Mouse (Mus musculus) stomach, postnatal 0 days (tissue): ENCODE results near the gene Nhsl2.

Experiments
- CTCF ChIP-seq: IDR thresholded peaks from 2 replicates; pipeline ENCODE4 v1.5.1; 2016; ENCODE audit warnings: antibody characterized with exemption, low read depth, mild to moderate bottlenecking, moderate library complexity
- EP300 ChIP-seq: optimal IDR thresholded peaks from 2 replicates; pipeline ENCODE3; 2016; ENCODE audit warnings: antibody characterized with exemption

- TF ChIP-seq CTCF (no peak), EP300 (no peak)
These were observed 14.6 kb downstream of the Nhsl2 start for GRCm38 (mm10) chrX:101863666-101864378.
